Mouse (Mus musculus) stomach, embryonic 14.5 days (tissue): Measurements from ENCODE around the gene Syngr1. TPM values are rescaled to one million over a fixed set of nuclear protein-coding genes. Genes with fewer than 3 reads are reported as not detected.

Experiments
- ATAC-seq: fragments of 200-750 bp; cut with Nextera tagmentation; 2 replicates; pipeline ENCODE4 v1.8.0; 2017; ENCODE audit warnings: low read depth, moderate TSS enrichment; ENCODE audit not compliant: insufficient number of reproducible peaks, insufficient read depth, low FRiP score
- H3K27ac ChIP-seq: fragments of 300-500 bp; sonication (generic); 2 replicates; pipeline ENCODE4 v1.5.1; 2014; ENCODE audit warnings: mild to moderate bottlenecking, low read length, moderate library complexity, mixed read lengths
- H3K27me3 ChIP-seq: fragments of 300-500 bp; sonication (generic); 2 replicates; pipeline ENCODE4 v1.6.1; 2014; ENCODE audit warnings: low read length, control low read depth, mixed read lengths; ENCODE audit not compliant: control insufficient read depth, insufficient read depth
- H3K36me3 ChIP-seq: fragments of 300-500 bp; sonication (generic); 2 replicates; pipeline ENCODE4 v1.6.1; 2014; ENCODE audit warnings: mild to moderate bottlenecking, control low read depth, low read length, moderate library complexity, mixed read lengths; ENCODE audit not compliant: control insufficient read depth, insufficient read depth
- H3K4me1 ChIP-seq: fragments of 300-500 bp; sonication (generic); 2 replicates; pipeline ENCODE4 v1.6.1; 2014; ENCODE audit warnings: low read length, control low read depth, mixed read lengths; ENCODE audit not compliant: control insufficient read depth, insufficient read depth
- H3K4me2 ChIP-seq: fragments of 300-500 bp; sonication (generic); replicated peaks from 2 replicates; pipeline ENCODE4 v1.6.1; 2014; ENCODE audit warnings: low read depth, low read length, control low read depth
- H3K4me3 ChIP-seq: fragments of 300-500 bp; sonication (generic); 2 replicates; pipeline ENCODE4 v1.5.1; 2014; ENCODE audit warnings: low read depth, low read length, control low read depth
- H3K9ac ChIP-seq: fragments of 300-500 bp; sonication (generic); replicated peaks from 2 replicates; pipeline ENCODE4 v1.6.1; 2014; ENCODE audit warnings: low read depth, mild to moderate bottlenecking, control low read depth, low read length, moderate library complexity, mixed read lengths
- H3K9me3 ChIP-seq: fragments of 300-500 bp; sonication (generic); 2 replicates; pipeline ENCODE4 v1.6.1; 2016; ENCODE audit warnings: low read depth, low read length, control low read depth; ENCODE audit not compliant: control insufficient read depth
- WGBS: fragments of 180-500 bp; shearing (Covaris S2); extraction: QIAGEN DNeasy Blood & Tissue Kit; methylation state at CpG from one replicate; pipeline ENCODE4 v1.1.7; 2014; 5-methylcytosine and 5-hydroxymethylcytosine counted together
- polyA plus RNA-seq: library from polyadenylated mRNA; unstranded; fragments of >200 nt; fragmentation: Nextera tagmentation; extraction: Ambion mirVana; gene quantifications from 2 replicates; pipeline ENCODE4 v1.2.1, GENCODE M21; 2014

Syngr1 gene
- polyA plus RNA-seq, 1 experiment from 2014 or later, result 38.8 TPM

- Histone ChIP-seq H3K4me3 (no peak overlapping the region), H3K9me3 (no peaks in the 10 kb centered on the region), H3K4me1 (no peaks in the 10 kb centered on the region), H3K9ac (no peak overlapping the region), H3K4me2 (no peak overlapping the region), H3K27me3 (peaks cover 12% of the 10 kb centered on the region; the same call in 1 of the 2 replicates), H3K36me3 (no peaks in the 10 kb centered on the region), H3K27ac (no peak overlapping the region)
- 70% methylated on average over 11 of the region's 11 CpGs for WGBS
- ATAC-seq, result no peak
Observed at GRCm38 (mm10) chr15:80090155-80090554, 979 bp upstream of the Syngr1 start.

DNA sequence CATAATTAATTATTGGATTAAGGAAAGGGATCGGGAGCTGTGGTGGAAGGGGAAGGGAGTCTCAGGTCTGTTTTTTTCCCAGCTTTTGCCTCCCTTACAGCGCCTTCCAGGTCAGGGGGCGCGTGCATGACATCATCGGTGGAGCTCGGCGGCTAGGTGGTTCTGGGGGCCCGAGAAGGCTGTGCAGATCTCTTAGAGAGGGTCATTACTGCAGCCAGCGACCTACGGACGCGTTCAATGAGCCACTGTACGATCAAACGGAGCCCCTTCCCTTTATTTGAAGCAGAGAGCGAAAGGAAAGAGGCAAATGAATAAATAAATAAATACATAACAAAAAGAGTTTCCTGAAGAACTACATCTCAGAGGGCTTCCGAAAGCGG is 403 bp upstream of the Syngr1 start:
- H3K27me3 ChIP-seq, result peaks cover 12% of the 10 kb centered on the region; the same call in 1 of the 2 replicates
- no peak for ATAC-seq
- whole genome bisulfite sequencing, result under 1% methylated on average over 17 of the region's 17 CpGs

DNA sequence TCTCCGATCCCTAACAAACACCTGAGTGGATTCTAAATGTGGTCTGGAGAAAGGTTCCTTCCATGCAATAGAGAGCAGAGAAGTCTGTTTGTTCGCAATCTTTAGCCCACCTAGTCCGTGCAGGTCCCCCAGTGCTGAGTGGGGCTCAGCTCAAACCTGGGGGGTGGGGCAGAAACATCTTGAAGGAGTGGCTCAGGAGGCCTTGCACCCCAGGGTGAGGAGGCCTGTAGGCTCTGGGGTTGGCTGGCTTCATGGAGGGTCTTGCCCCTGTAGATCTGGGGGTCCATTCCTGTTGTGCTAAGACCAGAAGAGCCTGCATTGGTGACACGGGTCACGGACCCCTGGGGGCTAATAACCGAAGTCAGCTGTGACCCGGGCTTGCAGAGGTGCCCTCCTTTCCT is 907 bp downstream of the Syngr1 start:
- Histone ChIP-seq H3K27ac (no peak overlapping the region), H3K27me3 (peaks cover 12% of the 10 kb centered on the region; the same call in 1 of the 2 replicates), H3K4me1 (no peaks in the 10 kb centered on the region), H3K9ac (0 out of 2 replicates have a peak overlapping the region, but pooled peaks have one; percentile 25), H3K36me3 (no peaks in the 10 kb centered on the region), H3K9me3 (no peaks in the 10 kb centered on the region), H3K4me3 (peak overlapping the region; percentile 55), H3K4me2 (peak overlapping the region; percentile 88)
- no peak for ATAC-seq
- WGBS, result 19% methylated on average over 7 of the region's 7 CpGs

More for the DNA sequence above, 403 bp upstream of the Syngr1 start:
- peak overlapping the region; percentile 88 for H3K4me2 ChIP-seq
- no peak overlapping the region; the same call in 1 of the 2 replicates for H3K27ac ChIP-seq
- peak overlapping the region; percentile 55 for H3K4me3 ChIP-seq
- no peaks in the 10 kb centered on the region for H3K4me1 ChIP-seq
- H3K36me3 ChIP-seq, result no peaks in the 10 kb centered on the region
- H3K9ac ChIP-seq, result peak overlapping the region; percentile 3
- no peaks in the 10 kb centered on the region for H3K9me3 ChIP-seq

GRCm38 (mm10) chr15:80092599-80092998 is 1.5 kb downstream of the Syngr1 start:
- H3K27ac ChIP-seq, result no peak overlapping the region
- H3K4me2 ChIP-seq, result peak overlapping the region; percentile 88
- H3K9ac ChIP-seq, result 0 out of 2 replicates have a peak overlapping the region, but pooled peaks have one; percentile 10

GRCm38 (mm10) chr15:80094201-80094600 is 3.1 kb downstream of the Syngr1 start:
- WGBS, result 91% methylated on average over 13 of the region's 13 CpGs

More at GRCm38 (mm10) chr15:80092599-80092998, 1.5 kb downstream of the Syngr1 start:
- no peak for ATAC-seq
- H3K36me3 ChIP-seq, result no peaks in the 10 kb centered on the region
- H3K27me3 ChIP-seq, result peaks cover 12% of the 10 kb centered on the region; the same call in 1 of the 2 replicates
- peak overlapping the region; percentile 55; the same call in 1 of the 2 replicates for H3K4me3 ChIP-seq
- H3K9me3 ChIP-seq, result no peaks in the 10 kb centered on the region
- 20% methylated on average over 8 of the region's 8 CpGs for WGBS
- H3K4me1 ChIP-seq, result peaks cover under 1% of the 10 kb centered on the region; the same call in 1 of the 2 replicates

GRCm38 (mm10) chr15:80095596-80095995 is 4.5 kb downstream of the Syngr1 start:
- peak overlapping the region; percentile 62; the same call in 1 of the 2 replicates for H3K27ac ChIP-seq
- H3K4me2 ChIP-seq, result no peak overlapping the region
- H3K4me3 ChIP-seq, result no peak overlapping the region
- no peaks in the 10 kb centered on the region for H3K9me3 ChIP-seq
- H3K36me3 ChIP-seq, result no peaks in the 10 kb centered on the region
- 68% methylated on average over 1 of the region's 1 CpGs for WGBS
- H3K9ac ChIP-seq, result no peak overlapping the region
- peaks cover 12% of the 10 kb centered on the region; the same call in 1 of the 2 replicates for H3K27me3 ChIP-seq
- peak; percentile 62; the same call in 1 of the 2 replicates for ATAC-seq
- H3K4me1 ChIP-seq, result peaks cover 4% of the 10 kb centered on the region; the same call in 1 of the 2 replicates

More at GRCm38 (mm10) chr15:80094201-80094600, 3.1 kb downstream of the Syngr1 start:
- Histone ChIP-seq H3K9ac (no peak overlapping the region), H3K27ac (no peak overlapping the region), H3K4me2 (no peak overlapping the region), H3K4me1 (peaks cover 4% of the 10 kb centered on the region; the same call in 1 of the 2 replicates), H3K9me3 (no peaks in the 10 kb centered on the region), H3K36me3 (no peaks in the 10 kb centered on the region), H3K4me3 (no peak overlapping the region), H3K27me3 (peaks cover 12% of the 10 kb centered on the region; the same call in 1 of the 2 replicates)
- no peak for ATAC-seq

DNA sequence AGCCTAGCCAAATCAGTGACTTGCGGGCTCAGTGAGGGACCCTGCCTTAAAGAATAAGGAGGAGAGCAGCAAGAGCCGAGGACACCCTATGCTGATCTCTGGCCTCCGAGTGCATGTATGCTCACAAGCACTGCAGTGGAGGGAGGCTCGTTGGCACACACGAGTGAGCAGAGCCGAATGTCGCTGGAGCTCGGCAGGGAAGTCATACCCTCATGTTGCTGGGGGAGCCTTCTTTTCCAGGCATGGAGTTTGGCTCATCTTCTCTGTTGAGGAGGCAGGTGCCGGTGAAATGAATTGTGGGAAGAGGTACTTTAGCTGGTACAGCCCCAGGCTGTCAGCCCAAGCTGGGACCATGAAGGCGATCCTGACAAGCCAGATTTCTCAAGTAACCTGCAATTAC is 5.3 kb downstream of the Syngr1 start:
- ATAC-seq, result no peak
- Histone ChIP-seq H3K9me3 (no peaks in the 10 kb centered on the region), H3K27ac (peak overlapping the region; percentile 62; the same call in 1 of the 2 replicates), H3K9ac (no peak overlapping the region), H3K27me3 (peaks cover 9% of the 10 kb centered on the region; the same call in 1 of the 2 replicates), H3K4me2 (no peak overlapping the region), H3K4me3 (no peak overlapping the region), H3K4me1 (peaks cover 4% of the 10 kb centered on the region; the same call in 1 of the 2 replicates), H3K36me3 (no peaks in the 10 kb centered on the region)
- WGBS, result 82% methylated on average over 10 of the region's 10 CpGs

GRCm38 (mm10) chr15:80096946-80097881 is 6.1 kb downstream of the Syngr1 start:
- 0 out of 2 replicates have a peak, but pooled peaks have one; percentile 44 for ATAC-seq

More at GRCm38 (mm10) chr15:80096946-80097881, 6.1 kb downstream of the Syngr1 start:
- H3K27me3 ChIP-seq, result peaks cover 5% of the 10 kb centered on the region; the same call in 1 of the 2 replicates
- no peak overlapping the region for H3K4me3 ChIP-seq
- H3K36me3 ChIP-seq, result no peaks in the 10 kb centered on the region
- H3K4me2 ChIP-seq, result no peak overlapping the region
- 27% methylated on average over 20 of the region's 20 CpGs for WGBS
- H3K9me3 ChIP-seq, result no peaks in the 10 kb centered on the region
- H3K27ac ChIP-seq, result peak overlapping the region; percentile 4; the same call in 1 of the 2 replicates
- no peak overlapping the region for H3K9ac ChIP-seq
- peaks cover 4% of the 10 kb centered on the region; the same call in 1 of the 2 replicates for H3K4me1 ChIP-seq
